Mouse (Mus musculus) kidney, embryonic 15.5 days (tissue): ENCODE results near the gene Lama5. TPM values are rescaled to one million over a fixed set of nuclear protein-coding genes. Genes with fewer than 3 reads are reported as not detected.
A peak's percentile ranks its signal among the peaks of the same experiment; 100 is the strongest.

ENCODE experiments used
- ATAC-seq: fragments of 200-750 bp; cut with Nextera tagmentation; replicated peaks from 2 replicates; pipeline ENCODE4 v1.8.0; 2017; ENCODE audit warnings: moderate TSS enrichment; ENCODE audit not compliant: low FRiP score
- H3K27ac ChIP-seq: fragments of 300-500 bp; sonication (generic); 2 replicates; pipeline ENCODE4 v1.5.1; 2015; ENCODE audit warnings: mild to moderate bottlenecking, inconsistent platforms
- H3K27me3 ChIP-seq: fragments of 300-500 bp; sonication (generic); 2 replicates; pipeline ENCODE4 v1.6.1; 2015; ENCODE audit warnings: inconsistent platforms
- H3K36me3 ChIP-seq: fragments of 300-500 bp; sonication (generic); 2 replicates; pipeline ENCODE4 v1.6.1; 2015; ENCODE audit warnings: inconsistent platforms
- H3K4me1 ChIP-seq: fragments of 300-500 bp; sonication (generic); 2 replicates; pipeline ENCODE4 v1.6.1; 2015; ENCODE audit warnings: inconsistent platforms
- H3K4me2 ChIP-seq: fragments of 300-500 bp; sonication (generic); 2 replicates; pipeline ENCODE4 v1.6.1; 2015; ENCODE audit warnings: moderate library complexity, mild to moderate bottlenecking, inconsistent platforms
- H3K4me3 ChIP-seq: fragments of 300-500 bp; sonication (generic); replicated peaks from 2 replicates; pipeline ENCODE4 v1.5.1; 2015; ENCODE audit warnings: mild to moderate bottlenecking, inconsistent platforms
- H3K9ac ChIP-seq: fragments of 300-500 bp; sonication (generic); 2 replicates; pipeline ENCODE4 v1.6.1; 2015; ENCODE audit warnings: mild to moderate bottlenecking, inconsistent platforms
- H3K9me3 ChIP-seq: fragments of 300-500 bp; sonication (generic); replicated peaks from 2 replicates; pipeline ENCODE4 v1.6.1; 2016; ENCODE audit warnings: inconsistent platforms
- WGBS: fragments of 180-500 bp; shearing (Covaris S2); methylation state at CpG from one replicate; pipeline ENCODE4 v1.1.7; 2015; ENCODE audit warnings: mixed read lengths; 5-methylcytosine and 5-hydroxymethylcytosine counted together
- polyA plus RNA-seq: library from polyadenylated mRNA; unstranded; fragments of >200 nt; fragmentation: Nextera tagmentation; extraction: Ambion mirVana; gene quantifications from 2 replicates; pipeline ENCODE4 v1.2.1, GENCODE M21; 2015

Lama5 gene
- polyA plus RNA-seq, 1 experiment from 2014 or later: 46.7 TPM

DNA sequence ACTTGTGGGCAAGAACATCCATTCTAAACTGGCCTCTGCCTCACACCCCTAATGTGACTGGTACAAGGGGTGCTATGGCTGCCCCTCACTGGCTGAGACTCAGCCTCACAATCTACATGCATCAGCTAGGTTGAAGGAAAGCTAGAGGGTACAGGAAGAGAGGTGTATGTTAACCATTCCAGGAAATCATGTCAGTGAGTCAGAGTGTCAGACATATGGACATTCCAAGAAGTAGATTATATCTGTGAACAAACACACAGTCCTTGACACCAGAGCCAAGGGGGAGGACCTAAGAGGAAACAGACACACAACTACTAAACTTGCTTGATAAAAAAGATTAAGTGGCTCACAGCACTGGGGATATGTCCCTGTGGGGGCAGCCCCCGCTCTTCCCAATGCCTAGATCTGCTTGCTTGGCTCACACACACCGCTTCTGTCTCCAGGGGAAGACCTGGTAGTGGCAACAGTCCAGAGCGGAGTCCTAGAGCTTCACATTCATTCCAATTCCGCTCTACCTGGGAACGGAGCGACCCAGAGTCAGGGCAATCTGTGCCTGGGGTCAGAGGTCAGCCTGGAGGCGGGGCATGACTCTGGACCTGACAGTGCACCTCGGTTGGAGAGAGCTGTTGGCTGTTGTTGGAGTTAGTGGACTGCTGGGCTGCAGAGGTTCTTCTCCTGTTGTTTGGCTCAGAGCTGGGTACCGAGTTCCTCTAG is 23.4 kb upstream of the Lama5 start:
- 59% methylated on average over 9 of the region's 9 CpGs for WGBS
- H3K9me3 ChIP-seq: no peaks in the 10 kb centered on the region
- H3K27me3 ChIP-seq: no peaks in the 10 kb centered on the region
- peaks cover 7% of the 10 kb centered on the region for H3K4me1 ChIP-seq
- H3K36me3 ChIP-seq: no peaks in the 10 kb centered on the region
- H3K9ac ChIP-seq: no peak overlapping the region
- ATAC-seq: 0 out of 2 replicates have a peak, but pooled peaks have one; percentile 15
- H3K4me2 ChIP-seq: no peak overlapping the region
- H3K4me3 ChIP-seq: no peak overlapping the region
- peak overlapping the region; percentile 41; the same call in 1 of the 2 replicates for H3K27ac ChIP-seq

DNA sequence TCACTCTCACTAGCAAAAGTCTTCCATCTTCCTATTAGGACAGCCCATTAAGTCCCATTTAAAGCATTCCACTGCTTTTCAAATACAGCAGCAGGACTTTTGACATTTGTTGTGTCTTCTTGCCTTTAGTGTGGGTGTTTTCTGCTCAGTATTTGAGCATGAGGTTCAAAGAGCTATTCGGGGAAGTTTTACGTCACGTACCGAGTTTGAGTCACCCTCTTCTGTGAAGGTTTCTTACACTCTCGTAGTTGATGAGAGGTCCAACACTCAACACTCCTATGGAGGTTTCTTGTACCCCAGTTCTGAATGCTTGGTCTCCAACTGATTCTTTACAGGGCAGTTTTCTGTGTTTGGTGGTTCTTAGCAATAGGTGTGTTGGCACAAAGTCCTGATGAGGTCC is 22.3 kb upstream of the Lama5 start:
- no peak overlapping the region for H3K9ac ChIP-seq
- H3K4me2 ChIP-seq: no peak overlapping the region
- 81% methylated on average over 5 of the region's 5 CpGs for WGBS
- ATAC-seq: no peak
- H3K27me3 ChIP-seq: no peaks in the 10 kb centered on the region
- no peaks in the 10 kb centered on the region for H3K9me3 ChIP-seq
- H3K27ac ChIP-seq: no peak overlapping the region
- H3K4me1 ChIP-seq: peaks cover 7% of the 10 kb centered on the region
- no peak overlapping the region for H3K4me3 ChIP-seq
- no peaks in the 10 kb centered on the region for H3K36me3 ChIP-seq

DNA sequence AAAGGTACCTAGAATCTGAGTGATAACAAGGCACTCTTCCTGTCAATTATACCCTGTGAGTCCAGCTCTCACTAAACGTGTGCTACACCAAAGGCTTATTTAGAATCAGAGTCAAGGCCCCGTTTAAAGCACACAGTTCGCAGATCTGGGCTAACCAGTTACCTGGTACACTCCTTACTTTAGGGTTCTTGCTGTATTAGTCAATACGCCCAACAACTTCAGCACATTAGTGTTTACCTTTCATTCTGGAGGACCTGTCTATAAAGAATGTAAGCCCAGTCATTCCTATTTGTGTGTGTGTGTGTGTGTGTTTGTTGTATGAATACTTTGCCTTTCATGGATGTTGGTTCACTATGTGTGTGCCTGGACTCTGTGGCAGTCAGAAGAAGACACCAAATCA is 17.4 kb upstream of the Lama5 start:
- no peak for ATAC-seq

DNA sequence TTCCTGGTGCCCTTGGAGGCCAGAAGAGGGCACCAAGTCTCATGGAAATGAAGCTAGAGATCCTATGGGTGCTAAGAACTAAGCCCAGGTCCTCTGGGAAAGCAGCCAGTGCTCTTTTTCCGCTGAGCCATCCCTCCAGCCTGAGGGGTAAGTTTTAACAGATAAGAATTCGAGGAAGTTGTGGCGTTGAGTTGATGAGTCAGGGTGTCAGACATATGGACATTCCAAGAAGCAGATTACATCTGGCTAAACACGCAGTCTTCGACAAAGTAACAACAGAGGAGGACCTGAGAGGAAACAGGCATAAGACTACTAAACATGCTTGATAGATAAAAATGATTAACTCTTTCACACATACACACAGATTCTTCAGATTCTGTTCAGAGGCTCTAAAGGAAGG is 12.9 kb upstream of the Lama5 start:
- Histone ChIP-seq H3K4me3 (no peak overlapping the region), H3K4me1 (peaks cover 27% of the 10 kb centered on the region), H3K27me3 (no peaks in the 10 kb centered on the region), H3K4me2 (no peak overlapping the region), H3K36me3 (no peaks in the 10 kb centered on the region), H3K9me3 (no peaks in the 10 kb centered on the region), H3K27ac (no peak overlapping the region), H3K9ac (no peak overlapping the region)
- 67% methylated on average over 5 of the region's 5 CpGs for WGBS
- ATAC-seq: no peak

More for the DNA sequence above, 17.4 kb upstream of the Lama5 start:
- H3K9me3 ChIP-seq: no peaks in the 10 kb centered on the region
- H3K27ac ChIP-seq: no peak overlapping the region
- no peaks in the 10 kb centered on the region for H3K4me1 ChIP-seq
- H3K36me3 ChIP-seq: no peaks in the 10 kb centered on the region
- 89% methylated on average over 4 of the region's 4 CpGs for WGBS
- H3K4me2 ChIP-seq: no peak overlapping the region
- no peaks in the 10 kb centered on the region for H3K27me3 ChIP-seq
- H3K9ac ChIP-seq: no peak overlapping the region
- no peak overlapping the region for H3K4me3 ChIP-seq

DNA sequence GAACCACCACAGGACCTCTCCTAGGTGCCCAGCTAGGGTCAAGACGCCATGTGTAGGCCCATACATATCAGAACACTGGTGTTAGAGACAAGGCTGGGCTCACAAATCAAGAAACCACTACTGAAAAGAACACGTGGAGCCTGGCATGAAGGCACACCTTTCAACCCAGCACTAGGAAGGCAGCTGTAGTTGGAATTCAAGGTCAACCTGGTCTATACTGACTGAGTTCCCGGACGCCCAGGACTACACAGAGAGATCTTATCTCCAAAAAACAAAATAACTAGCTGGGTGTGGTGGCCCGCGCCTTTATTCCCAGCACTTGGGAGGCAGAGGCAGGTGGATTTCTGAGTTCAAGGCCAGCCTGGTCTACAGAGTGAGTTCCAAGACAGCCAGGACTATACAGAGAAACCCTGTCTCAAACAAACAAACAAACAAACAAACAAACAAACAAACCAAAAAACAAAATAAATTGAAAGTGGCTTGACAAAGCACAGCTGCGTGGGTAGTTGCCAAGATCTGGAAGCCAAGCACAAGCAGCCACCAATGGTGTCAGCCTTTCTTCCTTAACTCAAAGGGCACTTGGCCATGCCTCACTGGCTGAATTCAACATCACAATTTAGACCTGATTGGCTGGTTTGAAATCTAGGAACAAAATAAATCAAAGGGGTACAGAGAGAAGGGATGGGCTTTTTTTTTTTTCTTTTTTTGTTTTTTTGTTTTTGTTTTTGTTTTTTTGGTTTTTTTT is 12.1 kb upstream of the Lama5 start:
- no peaks in the 10 kb centered on the region for H3K36me3 ChIP-seq
- no peaks in the 10 kb centered on the region for H3K27me3 ChIP-seq
- H3K27ac ChIP-seq: peak overlapping the region; percentile 42
- H3K4me2 ChIP-seq: no peak overlapping the region
- H3K9ac ChIP-seq: no peak overlapping the region
- no peak for ATAC-seq
- H3K4me1 ChIP-seq: peaks cover 35% of the 10 kb centered on the region
- no peaks in the 10 kb centered on the region for H3K9me3 ChIP-seq
- no peak overlapping the region for H3K4me3 ChIP-seq
- WGBS: 83% methylated on average over 7 of the region's 7 CpGs

DNA sequence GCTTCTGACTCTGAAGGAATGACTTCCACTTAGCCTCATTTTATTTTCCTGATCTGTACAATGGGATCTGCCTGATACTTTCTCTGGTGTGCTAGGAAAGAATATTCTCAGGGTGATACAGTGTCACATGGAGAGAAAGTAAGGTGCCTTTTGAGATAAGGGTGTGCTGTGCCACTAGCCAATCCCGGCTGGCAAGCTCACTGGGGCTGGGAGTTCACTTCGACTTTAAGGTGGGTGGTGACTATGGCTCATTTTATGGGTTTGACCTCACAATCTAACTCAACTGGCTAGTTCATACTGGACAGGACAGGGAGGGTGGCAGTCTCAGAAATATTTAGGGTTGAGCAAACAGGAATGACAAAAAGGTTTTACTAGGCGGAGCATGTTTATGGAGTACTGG is 11.3 kb upstream of the Lama5 start:
- peaks cover 40% of the 10 kb centered on the region for H3K4me1 ChIP-seq
- 41% methylated on average over 3 of the region's 3 CpGs for WGBS
- H3K27ac ChIP-seq: no peak overlapping the region
- H3K9me3 ChIP-seq: no peaks in the 10 kb centered on the region
- H3K4me3 ChIP-seq: no peak overlapping the region
- no peak overlapping the region for H3K4me2 ChIP-seq
- ATAC-seq: peak; percentile 13; the same call in 1 of the 2 replicates
- no peak overlapping the region for H3K9ac ChIP-seq
- H3K36me3 ChIP-seq: no peaks in the 10 kb centered on the region
- H3K27me3 ChIP-seq: no peaks in the 10 kb centered on the region

DNA sequence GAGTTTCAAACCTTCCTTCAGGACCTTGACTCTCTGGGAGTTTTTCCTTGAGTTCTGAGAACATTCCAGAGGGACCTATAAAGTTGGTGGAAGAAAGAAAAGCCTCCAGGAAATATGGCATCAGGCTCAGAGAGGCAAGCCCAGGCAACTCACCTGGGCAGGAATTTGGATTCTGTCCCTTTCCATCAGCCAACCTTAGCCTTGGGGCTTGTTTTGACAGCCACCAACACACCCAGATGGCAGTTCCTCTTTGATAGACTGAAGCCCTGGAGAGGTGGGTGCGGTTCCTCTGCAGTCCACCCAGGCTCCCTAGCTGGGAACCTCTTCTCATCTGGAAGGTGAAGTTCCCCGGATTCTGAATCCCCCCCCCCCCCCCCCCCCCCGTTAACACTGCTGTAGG is 10.8 kb upstream of the Lama5 start:
- 46% methylated on average over 3 of the region's 3 CpGs for WGBS
- peak overlapping the region; percentile 87 for H3K27ac ChIP-seq

DNA sequence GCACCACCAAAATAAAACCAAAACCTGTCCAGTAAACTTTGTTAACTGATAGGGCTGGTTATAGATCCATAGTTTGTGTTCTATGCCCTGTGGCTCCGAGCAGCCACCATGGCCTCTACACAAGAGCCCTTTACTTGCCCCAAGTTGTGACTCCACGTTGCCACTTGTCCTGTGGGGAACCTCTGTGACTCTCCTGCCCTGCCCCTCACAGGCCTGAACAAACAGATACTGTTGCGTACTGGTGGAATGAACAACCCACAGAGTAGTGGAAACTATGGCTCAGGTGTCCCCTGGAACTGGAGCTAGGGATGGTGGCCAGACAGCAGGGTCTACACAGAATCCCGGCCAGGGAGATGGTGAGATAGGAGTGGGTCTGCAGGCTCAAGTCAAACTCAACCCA is 10.1 kb upstream of the Lama5 start:
- Histone ChIP-seq H3K9me3 (no peaks in the 10 kb centered on the region), H3K4me2 (no peak overlapping the region), H3K27me3 (no peaks in the 10 kb centered on the region), H3K4me1 (peaks cover 41% of the 10 kb centered on the region), H3K4me3 (no peak overlapping the region), H3K9ac (no peak overlapping the region), H3K27ac (peak overlapping the region; percentile 87), H3K36me3 (no peaks in the 10 kb centered on the region)
- WGBS: 80% methylated on average over 4 of the region's 4 CpGs
- ATAC-seq: no peak

More for the DNA sequence above, 10.8 kb upstream of the Lama5 start:
- no peak for ATAC-seq
- peaks cover 40% of the 10 kb centered on the region for H3K4me1 ChIP-seq
- no peaks in the 10 kb centered on the region for H3K36me3 ChIP-seq
- H3K9ac ChIP-seq: no peak overlapping the region
- H3K4me2 ChIP-seq: no peak overlapping the region
- H3K4me3 ChIP-seq: no peak overlapping the region
- no peaks in the 10 kb centered on the region for H3K9me3 ChIP-seq
- H3K27me3 ChIP-seq: no peaks in the 10 kb centered on the region

DNA sequence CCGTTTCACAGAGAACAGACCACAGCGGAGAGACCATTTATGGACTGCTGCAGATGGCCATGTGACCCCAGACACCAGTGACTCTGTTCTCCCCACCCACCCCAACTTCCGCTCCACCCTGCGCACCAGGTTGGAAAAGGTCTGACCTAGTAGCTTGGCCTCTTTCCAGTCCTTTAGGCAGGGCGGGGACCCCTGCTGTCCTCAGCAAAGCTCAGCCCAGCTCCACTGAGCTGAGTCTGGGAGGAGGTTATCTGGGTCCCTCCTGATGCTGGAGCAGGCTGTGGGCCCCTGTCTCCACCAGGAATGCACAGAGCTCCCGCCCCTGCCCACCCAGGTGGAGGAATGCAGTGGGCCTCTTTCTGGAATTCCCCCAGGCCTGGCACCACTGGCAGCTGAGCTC is 9.3 kb upstream of the Lama5 start:
- H3K36me3 ChIP-seq: no peaks in the 10 kb centered on the region
- peaks cover 46% of the 10 kb centered on the region for H3K4me1 ChIP-seq
- H3K27me3 ChIP-seq: no peaks in the 10 kb centered on the region
- ATAC-seq: peak; percentile 73
- H3K27ac ChIP-seq: peak overlapping the region; percentile 87
- no peak overlapping the region for H3K9ac ChIP-seq
- H3K9me3 ChIP-seq: no peaks in the 10 kb centered on the region
- WGBS: 52% methylated on average over 6 of the region's 6 CpGs
- H3K4me2 ChIP-seq: no peak overlapping the region
- no peak overlapping the region for H3K4me3 ChIP-seq

DNA sequence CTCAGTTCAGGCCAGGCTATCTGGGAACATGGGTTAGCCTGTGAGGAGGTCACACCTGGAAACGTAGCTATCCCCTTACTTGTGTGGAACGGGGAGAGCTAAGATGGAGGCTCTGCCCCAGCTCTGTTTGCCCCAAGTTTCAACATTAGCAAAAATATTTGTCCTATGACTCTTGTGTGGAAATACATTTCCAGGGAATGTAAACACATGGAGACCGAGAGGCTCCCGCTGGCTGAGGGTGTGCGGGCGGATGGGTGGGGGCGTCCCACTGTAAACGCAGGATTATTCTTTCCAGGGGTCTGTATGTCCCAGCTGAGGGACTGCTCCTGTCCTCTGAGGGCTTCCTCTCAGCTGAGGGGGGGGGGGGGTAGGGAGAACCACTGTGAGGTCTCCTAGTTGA is 8.7 kb upstream of the Lama5 start:
- ATAC-seq: no peak
- 83% methylated on average over 8 of the region's 8 CpGs for WGBS
- Histone ChIP-seq H3K9me3 (no peaks in the 10 kb centered on the region), H3K4me2 (no peak overlapping the region), H3K27ac (peak overlapping the region; percentile 87), H3K27me3 (no peaks in the 10 kb centered on the region), H3K9ac (no peak overlapping the region), H3K36me3 (no peaks in the 10 kb centered on the region), H3K4me1 (peaks cover 47% of the 10 kb centered on the region), H3K4me3 (no peak overlapping the region)

DNA sequence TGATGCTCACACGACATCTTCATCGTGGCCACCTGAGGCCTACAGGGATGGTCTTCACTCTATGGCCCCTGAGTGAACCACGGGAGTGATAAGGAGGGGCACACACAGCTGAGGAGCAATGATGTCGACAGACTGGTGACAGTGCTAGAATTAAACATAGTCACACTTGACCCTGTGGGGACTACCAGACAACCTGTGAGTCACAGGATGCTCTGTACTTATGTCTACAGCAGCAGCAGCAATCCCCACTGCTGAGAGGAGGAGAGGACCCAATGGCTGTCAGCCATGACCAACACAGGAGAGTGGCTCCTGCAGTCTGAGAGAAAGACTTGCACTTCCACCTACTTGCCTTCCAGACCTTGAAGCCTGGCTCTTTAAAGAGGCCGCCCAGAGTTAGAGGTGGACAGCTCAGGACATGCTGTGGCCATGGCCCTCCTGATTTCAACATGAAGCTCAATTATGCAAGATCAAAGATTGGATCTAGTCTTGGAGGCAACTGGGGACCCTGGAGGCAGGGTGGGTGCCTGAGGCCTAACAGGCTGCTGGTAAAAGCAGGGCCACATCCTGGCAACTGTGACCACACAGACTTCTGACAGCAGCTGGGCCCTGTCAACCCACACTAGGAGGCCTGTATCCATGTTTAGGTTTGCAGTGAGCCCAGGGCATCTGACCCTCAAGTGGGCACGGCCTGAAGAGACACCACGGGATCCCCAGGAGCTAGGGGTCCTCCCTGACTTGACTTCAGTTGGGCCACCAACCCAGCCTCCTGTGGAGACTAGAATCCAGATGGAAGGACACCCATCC is 7.6 kb upstream of the Lama5 start:
- Histone ChIP-seq H3K27ac (peak overlapping the region; percentile 64), H3K27me3 (no peaks in the 10 kb centered on the region), H3K9me3 (no peaks in the 10 kb centered on the region), H3K36me3 (no peaks in the 10 kb centered on the region), H3K9ac (no peak overlapping the region), H3K4me3 (no peak overlapping the region), H3K4me2 (no peak overlapping the region), H3K4me1 (peaks cover 57% of the 10 kb centered on the region)
- ATAC-seq: no peak
- 78% methylated on average over 7 of the region's 7 CpGs for WGBS

DNA sequence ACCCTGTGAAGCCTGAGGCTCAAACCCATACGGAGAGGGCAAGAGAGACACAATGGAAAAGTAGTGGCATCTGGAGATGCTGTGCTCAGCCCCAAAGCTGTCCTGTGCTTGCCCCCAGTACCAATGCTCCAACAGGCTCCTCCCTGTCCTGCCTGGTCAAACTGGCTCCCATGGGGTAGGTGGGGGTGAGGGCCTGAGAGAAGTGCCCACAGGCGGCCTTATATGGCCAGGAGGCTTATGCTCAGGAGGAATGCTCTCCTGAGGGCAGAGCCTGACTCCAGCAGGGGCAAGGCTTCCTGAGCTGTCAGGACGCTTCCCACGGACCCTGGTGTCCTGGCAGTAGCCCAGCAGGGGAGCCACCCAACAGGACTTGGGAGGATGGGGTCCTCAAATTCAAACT is 4.8 kb upstream of the Lama5 start:
- no peak overlapping the region for H3K4me3 ChIP-seq
- peaks cover 9% of the 10 kb centered on the region for H3K27me3 ChIP-seq
- no peak overlapping the region for H3K27ac ChIP-seq
- no peak overlapping the region for H3K4me2 ChIP-seq
- H3K9me3 ChIP-seq: no peaks in the 10 kb centered on the region
- no peaks in the 10 kb centered on the region for H3K36me3 ChIP-seq
- ATAC-seq: no peak
- H3K4me1 ChIP-seq: peaks cover 73% of the 10 kb centered on the region
- no peak overlapping the region for H3K9ac ChIP-seq
- 62% methylated on average over 4 of the region's 4 CpGs for WGBS
